Mouse (Mus musculus) MEL (cell line): ENCODE results near the gene Trio.

ENCODE experiments used
- CTCF ChIP-seq, 3 experiments: IDR thresholded peaks in 2 of 3; conservative IDR thresholded peaks in 1 of 3; 2 replicates each; pipeline ENCODE4 v1.5.1; 2011 to 2012; ENCODE audit warnings: low read length in 3 of 3, low read depth in 2 of 3, mild to moderate bottlenecking in 2 of 3, improper control_type of control experiment in 1 of 3, inconsistent platforms in 1 of 3, mixed read lengths in 1 of 3, moderate library complexity in 1 of 3; ENCODE audit not compliant: control insufficient read depth in 1 of 3, insufficient read depth in 1 of 3, poor library complexity in 1 of 3, severe bottlenecking in 1 of 3
- E2F4 ChIP-seq: IDR thresholded peaks from 2 replicates; pipeline ENCODE4 v1.6.1; 2011; ENCODE audit warnings: low read depth, low read length, improper control_type of control experiment, borderline replicate concordance
- EP300 ChIP-seq, 2 experiments: IDR thresholded peaks; 2 replicates each; pipeline ENCODE4 v1.6.1; 2011; ENCODE audit warnings: improper control_type of control experiment in 2 of 2, low read length in 2 of 2, low read depth in 1 of 2, mild to moderate bottlenecking in 1 of 2
- TAL1 ChIP-seq: IDR thresholded peaks from 2 replicates; pipeline ENCODE4 v1.6.1; 2012; ENCODE audit warnings: mild to moderate bottlenecking, inconsistent platforms, low read length, moderate library complexity, mixed read lengths
- UBTF ChIP-seq: IDR thresholded peaks from 2 replicates; pipeline ENCODE4 v1.6.1; 2012; ENCODE audit warnings: low read depth, mild to moderate bottlenecking, inconsistent platforms, low read length, improper control_type of control experiment, moderate library complexity, borderline replicate concordance; ENCODE audit not compliant: insufficient read depth
- ZC3H11A ChIP-seq: IDR thresholded peaks from 2 replicates; pipeline ENCODE4 v1.6.1; 2012; ENCODE audit warnings: low read depth, mild to moderate bottlenecking, inconsistent platforms, low read length, improper control_type of control experiment

DNA sequence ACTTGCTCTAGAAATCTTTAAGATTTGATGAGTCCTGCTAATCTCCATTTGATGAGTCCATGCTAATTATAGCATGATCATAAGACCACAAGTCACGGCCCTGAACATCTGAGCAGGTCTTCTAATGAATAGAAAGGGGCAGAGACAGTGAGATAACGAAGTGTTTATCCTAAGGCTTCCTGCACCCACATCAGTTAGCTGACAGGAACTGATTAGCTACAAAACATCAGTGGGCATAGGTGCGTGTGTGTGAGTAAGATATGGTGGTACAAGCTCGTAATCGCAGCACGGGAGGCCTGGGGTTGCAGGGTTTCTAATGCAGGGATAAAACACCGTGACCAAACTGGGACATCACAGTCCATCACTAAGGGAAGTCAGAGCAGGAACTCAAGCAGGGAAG lies 37.7 kb downstream of the Trio start:
- TF ChIP-seq ZC3H11A (no peak), E2F4 (no peak), EP300 (IDR thresholded peaks at IDR 0.05; ENCODE audit: low read depth in 1 of 2, low read length in 2 of 2) (no peak), TAL1 (no peak), CTCF (IDR thresholded peaks at IDR 0.05 in 2 of 3, conservative IDR thresholded peaks at IDR 0.05 in 1 of 3; ENCODE audit: control insufficient read depth in 1 of 3, insufficient read depth in 1 of 3, low read depth in 2 of 3, low read length in 3 of 3, poor library complexity in 1 of 3, severe bottlenecking in 1 of 3) (no peak), UBTF (no peak)
